Mouse (Mus musculus) ovary, postnatal 36 days (tissue): ENCODE measurements at regions not wholly inside any gene's neighbourhood (a gene's known extent, or its start where the extent isn't known, plus 50 kb on each side); places are given as distances from the start of the nearest gene placed in this dataset.

Source experiments
- DNase-seq: peaks from one replicate; pipeline ENCODE4 v3.0.0; 2022; ENCODE audit warnings: low spot score, mixed read lengths

- DNase-seq, result no peak
Measured at GRCm38 (mm10) chr1:185619011-185619410, 164.4 kb downstream of the Slc30a10 start.

- DNase-seq, result no peak
Measured at GRCm38 (mm10) chr1:185628401-185628800, 173.8 kb downstream of the Slc30a10 start.

- DNase-seq, result no peak
Measured at GRCm38 (mm10) chr1:185629976-185630375, 175.3 kb downstream of the Slc30a10 start.

- DNase-seq, result no peak
Measured at GRCm38 (mm10) chr1:185638631-185639030, 184.0 kb downstream of the Slc30a10 start.

- DNase-seq, result no peak
Measured at GRCm38 (mm10) chr1:185639486-185639885, 184.8 kb downstream of the Slc30a10 start.

- no peak for DNase-seq
Measured at GRCm38 (mm10) chr1:185644026-185644425, 189.4 kb downstream of the Slc30a10 start.

- DNase-seq, result no peak
Measured at GRCm38 (mm10) chr1:185648128-185648527, 193.5 kb downstream of the Slc30a10 start.

GRCm38 (mm10) chr1:185648926-185649325, 194.3 kb downstream of the Slc30a10 start:
- no peak for DNase-seq

GRCm38 (mm10) chr1:185650926-185651325, 196.3 kb downstream of the Slc30a10 start:
- DNase-seq, result peak; percentile 5

GRCm38 (mm10) chr1:185655021-185655420, 200.4 kb downstream of the Slc30a10 start:
- no peak for DNase-seq

GRCm38 (mm10) chr1:185655461-185655860, 200.8 kb downstream of the Slc30a10 start:
- DNase-seq, result no peak

GRCm38 (mm10) chr1:185657286-185657685, 202.6 kb downstream of the Slc30a10 start:
- no peak for DNase-seq

- DNase-seq, result no peak
Measured at GRCm38 (mm10) chr1:185659476-185659875, 204.8 kb downstream of the Slc30a10 start.

- DNase-seq, result no peak
Measured at GRCm38 (mm10) chr1:185662336-185662735, 207.7 kb downstream of the Slc30a10 start.

GRCm38 (mm10) chr1:185670029-185670741, 215.5 kb downstream of the Slc30a10 start:
- DNase-seq, result no peak

GRCm38 (mm10) chr1:185672940-185673339, 218.3 kb downstream of the Slc30a10 start:
- DNase-seq, result no peak

GRCm38 (mm10) chr1:185675674-185676420, 221.2 kb downstream of the Slc30a10 start:
- no peak for DNase-seq

GRCm38 (mm10) chr1:185681610-185682457, 227.2 kb downstream of the Slc30a10 start:
- DNase-seq, result peak; percentile 81

GRCm38 (mm10) chr1:185682458-185682750, 227.8 kb downstream of the Slc30a10 start:
- no peak for DNase-seq

GRCm38 (mm10) chr1:185684638-185685037, 230.0 kb downstream of the Slc30a10 start:
- DNase-seq, result peak; percentile 27

GRCm38 (mm10) chr1:185688506-185688905, 233.9 kb downstream of the Slc30a10 start:
- no peak for DNase-seq

GRCm38 (mm10) chr1:185695394-185695793, 240.7 kb downstream of the Slc30a10 start:
- no peak for DNase-seq

GRCm38 (mm10) chr1:185699758-185700157, 245.1 kb downstream of the Slc30a10 start:
- DNase-seq, result no peak
